Mouse (Mus musculus): ENCODE data around the gene Wnt5a.

Gene Wnt5a

GRCm38 (mm10) chr14:28517631-28518560 lies 13.3 kb downstream of the Wnt5a start:
- no peaks in the 10 kb centered on the region for H3K36me3 ChIP-seq (ENCODE audit: control insufficient read depth, insufficient read depth, low read length, poor library complexity, severe bottlenecking)
- no peak for DNase-seq (ENCODE audit: low read depth, low spot score)
- H3K27me3 ChIP-seq (ENCODE audit: control insufficient read depth, insufficient read depth, low read length, poor library complexity, severe bottlenecking): no peaks in the 10 kb centered on the region

DNA sequence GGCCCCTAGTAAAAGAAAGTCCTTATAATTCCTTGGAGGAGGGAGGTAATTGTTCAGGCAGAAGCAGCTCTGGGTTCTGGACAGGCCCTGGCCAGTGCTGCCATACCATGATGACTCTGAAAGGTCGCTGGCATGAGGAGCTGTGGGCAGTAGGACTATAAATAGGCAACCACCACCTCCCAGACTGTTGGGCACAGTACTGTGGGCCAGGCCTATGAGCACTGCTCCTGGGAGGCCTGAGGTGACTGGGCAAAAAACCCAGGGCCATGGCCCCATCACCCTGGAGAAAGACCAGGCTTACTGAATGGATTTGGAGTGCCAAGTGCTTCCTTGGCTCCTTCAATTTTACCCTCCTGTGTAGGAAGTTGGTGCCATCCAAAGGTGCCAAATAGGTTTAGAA lies 16.6 kb downstream of the Wnt5a start:
- no peaks in the 10 kb centered on the region for H3K36me3 ChIP-seq (ENCODE audit: control insufficient read depth, insufficient read depth, low read length, poor library complexity, severe bottlenecking)
- no peak for DNase-seq (ENCODE audit: low read depth, low spot score)
- H3K27me3 ChIP-seq (ENCODE audit: control insufficient read depth, insufficient read depth, low read length, poor library complexity, severe bottlenecking): no peaks in the 10 kb centered on the region

DNA sequence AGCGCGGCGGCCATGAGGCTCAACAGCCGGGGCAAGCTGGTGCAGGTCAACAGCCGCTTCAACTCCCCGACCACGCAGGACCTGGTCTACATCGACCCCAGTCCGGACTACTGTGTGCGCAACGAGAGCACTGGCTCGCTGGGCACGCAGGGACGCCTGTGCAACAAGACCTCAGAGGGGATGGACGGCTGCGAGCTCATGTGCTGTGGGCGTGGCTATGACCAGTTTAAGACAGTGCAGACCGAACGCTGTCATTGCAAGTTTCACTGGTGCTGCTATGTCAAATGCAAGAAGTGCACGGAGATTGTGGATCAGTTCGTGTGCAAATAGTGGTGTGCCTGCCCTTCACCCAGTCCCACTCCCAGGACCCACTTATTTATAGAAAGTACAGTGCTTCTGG lies 18.1 kb downstream of the Wnt5a start:
- Histone ChIP-seq H3K36me3 (ENCODE audit: control insufficient read depth, insufficient read depth, low read length, poor library complexity, severe bottlenecking) (no peaks in the 10 kb centered on the region), H3K27me3 (ENCODE audit: control insufficient read depth, insufficient read depth, low read length, poor library complexity, severe bottlenecking) (no peaks in the 10 kb centered on the region)
- no peak for DNase-seq (ENCODE audit: low read depth, low spot score)

GRCm38 (mm10) chr14:28525566-28525965 lies 21.0 kb downstream of the Wnt5a start:
- Histone ChIP-seq H3K36me3 (ENCODE audit: control insufficient read depth, insufficient read depth, low read length, poor library complexity, severe bottlenecking) (no peaks in the 10 kb centered on the region), H3K27me3 (ENCODE audit: control insufficient read depth, insufficient read depth, low read length, poor library complexity, severe bottlenecking) (no peaks in the 10 kb centered on the region)
- no peak for DNase-seq (ENCODE audit: low read depth, low spot score)

DNA sequence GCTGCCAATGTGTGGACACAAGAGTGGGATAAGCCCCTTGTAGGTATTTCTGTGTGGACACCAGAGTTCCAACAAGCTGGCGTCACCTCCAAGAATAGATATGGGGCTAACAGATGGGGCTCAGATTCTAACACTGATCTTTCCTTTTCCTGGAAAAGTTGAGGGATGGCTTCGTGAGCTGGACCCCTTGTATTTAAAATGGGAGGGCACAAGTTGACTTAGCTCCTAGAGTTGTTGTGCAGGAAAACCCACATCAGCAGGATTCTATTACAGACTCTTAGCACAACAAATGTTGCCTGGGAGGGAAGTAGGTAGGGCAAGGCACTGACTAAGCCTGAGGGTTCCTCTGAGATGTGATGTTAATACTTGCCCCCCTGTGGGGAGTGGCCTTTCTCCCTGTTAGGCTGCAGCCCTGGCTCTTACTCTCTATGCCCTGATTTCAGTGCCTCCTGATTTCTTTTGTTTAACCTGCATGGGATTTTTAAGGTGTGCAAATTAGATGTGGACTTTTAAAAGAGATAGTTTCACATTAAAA lies 23.7 kb downstream of the Wnt5a start:
- H3K36me3 ChIP-seq (ENCODE audit: control insufficient read depth, insufficient read depth, low read length, poor library complexity, severe bottlenecking): no peaks in the 10 kb centered on the region
- no peaks in the 10 kb centered on the region for H3K27me3 ChIP-seq (ENCODE audit: control insufficient read depth, insufficient read depth, low read length, poor library complexity, severe bottlenecking)
- no peak for DNase-seq (ENCODE audit: low read depth, low spot score)

DNA sequence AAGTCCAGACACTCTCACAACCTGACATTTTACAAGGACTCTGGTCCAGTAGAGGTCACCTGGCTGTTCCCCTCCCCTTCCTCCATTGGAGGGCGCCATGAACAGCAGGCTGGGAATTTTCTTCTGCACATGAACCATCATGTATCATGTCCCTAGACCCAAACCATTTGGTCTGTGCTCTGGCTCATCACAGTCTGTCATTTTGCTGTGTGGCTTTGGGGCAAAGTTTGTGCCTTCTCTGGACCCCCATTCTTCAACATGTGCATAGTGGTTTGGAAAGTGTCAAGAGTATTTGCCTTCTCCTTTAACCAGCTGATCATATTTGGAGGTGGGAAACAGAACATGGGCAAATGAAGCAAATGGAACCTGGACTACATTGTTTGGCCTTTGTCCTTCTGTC lies 27.0 kb downstream of the Wnt5a start:
- Histone ChIP-seq H3K36me3 (ENCODE audit: control insufficient read depth, insufficient read depth, low read length, poor library complexity, severe bottlenecking) (no peaks in the 10 kb centered on the region), H3K27me3 (ENCODE audit: control insufficient read depth, insufficient read depth, low read length, poor library complexity, severe bottlenecking) (no peaks in the 10 kb centered on the region)
- no peak for DNase-seq (ENCODE audit: low read depth, low spot score)

DNA sequence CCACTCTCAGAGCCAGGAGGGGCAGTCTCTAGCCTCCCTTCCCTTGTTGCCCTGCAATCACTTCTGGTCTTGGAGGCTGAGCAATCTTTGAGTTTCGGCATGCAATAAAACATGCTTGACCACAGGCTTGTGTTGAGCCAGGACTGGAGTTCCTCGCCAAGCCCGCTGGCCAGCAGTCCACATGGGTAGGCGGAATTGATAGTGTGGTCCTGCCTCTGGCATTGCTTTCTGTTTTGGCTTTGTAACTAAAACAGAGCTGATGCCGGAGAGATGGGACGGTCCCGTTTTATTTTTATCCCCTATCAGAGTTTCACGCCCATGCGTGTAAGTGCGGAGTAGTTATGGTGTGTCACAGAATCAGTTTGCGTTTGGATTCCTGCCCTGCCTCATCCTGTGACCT lies 28.4 kb downstream of the Wnt5a start:
- no peaks in the 10 kb centered on the region for H3K27me3 ChIP-seq (ENCODE audit: control insufficient read depth, insufficient read depth, low read length, poor library complexity, severe bottlenecking)
- H3K36me3 ChIP-seq (ENCODE audit: control insufficient read depth, insufficient read depth, low read length, poor library complexity, severe bottlenecking): no peaks in the 10 kb centered on the region
- DNase-seq (ENCODE audit: low read depth, low spot score): no peak

- Histone ChIP-seq H3K27me3 (ENCODE audit: control insufficient read depth, insufficient read depth, low read length, poor library complexity, severe bottlenecking) (no peaks in the 10 kb centered on the region), H3K36me3 (ENCODE audit: control insufficient read depth, insufficient read depth, low read length, poor library complexity, severe bottlenecking) (no peaks in the 10 kb centered on the region)
- no peak for DNase-seq (ENCODE audit: low read depth, low spot score)
These were observed 29.3 kb downstream of the Wnt5a start for GRCm38 (mm10) chr14:28533876-28534275.

DNA sequence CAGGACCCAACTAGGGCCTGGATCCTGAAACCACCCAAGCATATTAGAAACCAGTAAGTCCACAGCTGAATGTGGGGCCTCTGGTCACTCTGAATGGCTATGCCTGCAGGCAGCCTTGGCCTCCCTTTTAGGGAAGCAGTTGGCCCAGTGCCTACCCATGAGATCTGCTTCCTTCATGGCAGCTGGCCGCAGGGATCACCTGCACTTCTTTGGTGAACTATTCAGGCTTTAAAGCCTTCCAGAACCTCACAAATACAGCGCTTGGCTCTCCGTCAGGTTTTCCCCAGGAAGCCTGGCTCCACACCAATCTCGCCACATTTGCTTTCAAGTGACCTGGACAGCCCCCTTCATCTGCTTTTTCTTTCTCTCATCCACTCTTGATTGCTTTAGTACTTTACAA lies 31.3 kb downstream of the Wnt5a start:
- Histone ChIP-seq H3K36me3 (ENCODE audit: control insufficient read depth, insufficient read depth, low read length, poor library complexity, severe bottlenecking) (no peaks in the 10 kb centered on the region), H3K27me3 (ENCODE audit: control insufficient read depth, insufficient read depth, low read length, poor library complexity, severe bottlenecking) (no peaks in the 10 kb centered on the region)
- no peak for DNase-seq (ENCODE audit: low read depth, low spot score)

DNA sequence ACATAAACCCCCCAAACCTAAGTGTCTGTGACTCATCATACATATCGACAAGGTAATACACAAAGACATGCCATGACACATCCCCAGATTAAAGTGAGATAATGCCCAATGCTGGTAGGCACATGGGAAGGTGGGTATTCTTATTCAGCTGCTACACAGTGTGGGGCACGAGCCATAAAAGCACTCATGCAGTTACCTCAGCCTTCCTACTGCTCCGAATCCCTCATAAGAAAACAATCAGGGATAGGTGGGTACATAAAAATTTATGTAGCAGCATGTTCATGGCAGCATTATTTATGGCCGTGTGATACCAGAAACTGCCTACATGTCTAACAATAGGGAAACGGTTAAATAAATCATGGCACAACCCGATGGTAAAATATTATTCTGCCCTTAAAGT lies 35.0 kb downstream of the Wnt5a start:
- no peaks in the 10 kb centered on the region for H3K27me3 ChIP-seq (ENCODE audit: control insufficient read depth, insufficient read depth, low read length, poor library complexity, severe bottlenecking)
- H3K36me3 ChIP-seq (ENCODE audit: control insufficient read depth, insufficient read depth, low read length, poor library complexity, severe bottlenecking): no peaks in the 10 kb centered on the region
- no peak for DNase-seq (ENCODE audit: low read depth, low spot score)

DNA sequence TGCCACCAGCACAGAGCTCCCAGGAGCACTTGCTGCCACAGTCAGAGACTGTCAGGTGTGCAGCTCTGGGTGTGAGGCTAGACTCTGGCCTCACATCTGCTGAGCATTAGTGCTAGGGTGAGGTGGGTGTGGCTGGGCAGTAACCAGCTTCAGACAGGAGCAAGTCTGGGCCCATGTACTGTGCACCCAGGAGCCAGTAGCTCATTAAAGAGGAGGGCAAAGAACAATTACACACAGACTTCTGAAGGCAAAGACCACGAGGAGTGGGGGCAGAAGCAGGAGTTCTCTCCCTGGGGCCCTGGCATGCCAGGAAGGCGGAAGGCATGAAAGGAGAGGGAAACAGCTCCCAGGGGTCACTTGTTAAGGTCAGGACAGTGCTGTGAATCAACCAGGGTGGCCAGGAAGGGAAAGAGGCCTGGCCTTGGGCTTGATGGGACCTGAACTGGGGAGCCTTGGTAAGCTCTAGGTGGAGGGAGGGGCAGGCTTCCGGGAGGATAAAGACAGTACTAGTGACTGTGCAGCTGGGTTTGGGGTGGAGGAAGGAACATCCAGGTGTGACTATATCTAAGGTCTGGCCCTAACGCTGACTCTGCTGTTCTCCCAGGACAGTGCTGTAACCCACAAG lies 37.7 kb downstream of the Wnt5a start:
- Histone ChIP-seq H3K27me3 (ENCODE audit: control insufficient read depth, insufficient read depth, low read length, poor library complexity, severe bottlenecking) (no peaks in the 10 kb centered on the region), H3K36me3 (ENCODE audit: control insufficient read depth, insufficient read depth, low read length, poor library complexity, severe bottlenecking) (no peaks in the 10 kb centered on the region)
- DNase-seq (ENCODE audit: low read depth, low spot score): no peak

DNA sequence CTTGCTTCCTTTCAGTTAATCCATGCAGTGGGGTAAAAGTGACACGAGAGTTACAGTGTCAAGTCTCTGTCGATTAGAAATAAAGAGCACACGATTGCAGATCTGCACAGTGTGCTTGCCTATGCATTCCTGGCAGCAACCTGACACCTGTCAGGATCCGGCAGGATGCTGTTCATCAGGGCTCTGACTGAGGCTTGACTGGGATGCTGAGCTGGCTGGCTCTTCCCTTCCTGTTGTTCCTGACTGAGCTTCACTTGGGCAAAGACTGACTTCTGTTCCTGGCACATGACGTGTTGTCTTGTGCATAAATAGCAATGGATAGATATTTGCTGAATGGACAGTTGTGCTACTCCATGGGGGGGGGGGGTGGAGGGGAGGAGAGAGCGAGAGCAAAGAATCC lies 57.3 kb downstream of the Wnt5a start:
- no peak for DNase-seq (ENCODE audit: low read depth, low spot score)
- no peaks in the 10 kb centered on the region for H3K36me3 ChIP-seq (ENCODE audit: control insufficient read depth, insufficient read depth, low read length, poor library complexity, severe bottlenecking)

More for the DNA sequence above, 57.3 kb downstream of the Wnt5a start:
- no peaks in the 10 kb centered on the region for H3K27me3 ChIP-seq (ENCODE audit: control insufficient read depth, insufficient read depth, low read length, poor library complexity, severe bottlenecking)
